Mouse (Mus musculus): ENCODE measurements around the gene Rrp12. TPM values are rescaled to one million over a fixed set of nuclear protein-coding genes. Genes with fewer than 3 reads are reported as not detected.

The Rrp12 gene
- polyA plus RNA-seq, 1 experiment from 2014 or later, result 7.9 TPM

GRCm38 (mm10) chr19:41816915-41817314 is 79.1 kb downstream of the Rrp12 start:
- no peak for TF ChIP-seq CTCF (IDR thresholded peaks at IDR 0.05; ENCODE audit: low read depth)
- ATAC-seq (replicated peaks; ENCODE audit: low FRiP score, low read depth), result no peak

GRCm38 (mm10) chr19:41816410-41816809 is 79.6 kb downstream of the Rrp12 start:
- H3K4me3 ChIP-seq (replicated peaks; ENCODE audit: low read depth, low read length), result no peak overlapping the region
- no peaks in the 10 kb centered on the region for H3K27me3 ChIP-seq (ENCODE audit: insufficient read depth, low read length)

More at GRCm38 (mm10) chr19:41816915-41817314, 79.1 kb downstream of the Rrp12 start:
- H3K4me2 ChIP-seq (ENCODE audit: low read length), result no peak overlapping the region
- WGBS, result 51% methylated on average over 5 of the region's 5 CpGs
- no peaks in the 10 kb centered on the region for H3K36me3 ChIP-seq (ENCODE audit: insufficient read depth, low read length)
- H3K27ac ChIP-seq, result no peak overlapping the region
- DNase-seq (ENCODE audit: low spot score), result no peak
- H3K4me3 ChIP-seq (replicated peaks; ENCODE audit: low read depth, low read length), result no peak overlapping the region
- H3K27me3 ChIP-seq (ENCODE audit: insufficient read depth, low read length), result no peaks in the 10 kb centered on the region
- no peak overlapping the region for H3K9ac ChIP-seq (ENCODE audit: low read depth, low read length)
- no peaks in the 10 kb centered on the region for H3K9me3 ChIP-seq (replicated peaks; ENCODE audit: low read length)
- H3K4me1 ChIP-seq (replicated peaks; ENCODE audit: insufficient read depth, low read length), result no peaks in the 10 kb centered on the region

GRCm38 (mm10) chr19:41813374-41813773 is 82.6 kb downstream of the Rrp12 start:
- no peaks in the 10 kb centered on the region for H3K4me1 ChIP-seq (replicated peaks; ENCODE audit: insufficient read depth, low read length)
- H3K27ac ChIP-seq, result no peak overlapping the region
- no peaks in the 10 kb centered on the region for H3K36me3 ChIP-seq (ENCODE audit: insufficient read depth, low read length)
- ATAC-seq (replicated peaks; ENCODE audit: low FRiP score, low read depth) (no peak), DNase-seq (ENCODE audit: low spot score) (no peak)
- no peak overlapping the region for H3K4me3 ChIP-seq (replicated peaks; ENCODE audit: low read depth, low read length)
- no peak for TF ChIP-seq CTCF (IDR thresholded peaks at IDR 0.05; ENCODE audit: low read depth)
- no peaks in the 10 kb centered on the region for H3K27me3 ChIP-seq (ENCODE audit: insufficient read depth, low read length)
- H3K9ac ChIP-seq (ENCODE audit: low read depth, low read length), result no peak overlapping the region
- H3K9me3 ChIP-seq (replicated peaks; ENCODE audit: low read length), result no peaks in the 10 kb centered on the region
- 93% methylated on average over 4 of the region's 4 CpGs for WGBS
- H3K4me2 ChIP-seq (ENCODE audit: low read length), result no peak overlapping the region

More at GRCm38 (mm10) chr19:41816410-41816809, 79.6 kb downstream of the Rrp12 start:
- H3K27ac ChIP-seq, result no peak overlapping the region
- no peak overlapping the region for H3K4me2 ChIP-seq (ENCODE audit: low read length)
- ATAC-seq (replicated peaks; ENCODE audit: low FRiP score, low read depth), result no peak
- H3K9ac ChIP-seq (ENCODE audit: low read depth, low read length), result no peak overlapping the region
- no peak for DNase-seq (ENCODE audit: low spot score)
- H3K36me3 ChIP-seq (ENCODE audit: insufficient read depth, low read length), result no peaks in the 10 kb centered on the region
- 42% methylated on average over 5 of the region's 5 CpGs for WGBS
- H3K4me1 ChIP-seq (replicated peaks; ENCODE audit: insufficient read depth, low read length), result no peaks in the 10 kb centered on the region
- H3K9me3 ChIP-seq (replicated peaks; ENCODE audit: low read length), result no peaks in the 10 kb centered on the region
- no peak for TF ChIP-seq CTCF (IDR thresholded peaks at IDR 0.05; ENCODE audit: low read depth)

Other genes with a start within 250 kb of the Rrp12 start
- gene Slit1, start 152.5 kb downstream of the Rrp12 start, polyA plus RNA-seq (2015; fragmentation: Nextera tagmentation; extraction: Ambion mirVana), result 3.2 and 3.4 TPM in 2 replicates
- gene Arhgap19, start 94.1 kb downstream of the Rrp12 start, polyA plus RNA-seq (2015; fragmentation: Nextera tagmentation; extraction: Ambion mirVana), result 9.1 and 9.5 TPM in 2 replicates
- gene Frat1, start 66.2 kb downstream of the Rrp12 start, polyA plus RNA-seq (2015; fragmentation: Nextera tagmentation; extraction: Ambion mirVana), result 11.1 and 11.4 TPM in 2 replicates
- 5.8 and 7.2 TPM in 2 replicates for gene Frat2, start 48.0 kb downstream of the Rrp12 start, polyA plus RNA-seq (2015; fragmentation: Nextera tagmentation; extraction: Ambion mirVana)
- 488 and 525 TPM in 2 replicates for gene Pgam1, start 15.8 kb upstream of the Rrp12 start, polyA plus RNA-seq (2015; fragmentation: Nextera tagmentation; extraction: Ambion mirVana)
- gene Exosc1, start 37.2 kb upstream of the Rrp12 start, polyA plus RNA-seq (2015; fragmentation: Nextera tagmentation; extraction: Ambion mirVana), result 69.3 and 70.2 TPM in 2 replicates
- 70.0 and 73.4 TPM in 2 replicates for gene Zdhhc16, start 37.3 kb upstream of the Rrp12 start, polyA plus RNA-seq (2015; fragmentation: Nextera tagmentation; extraction: Ambion mirVana)
- 23.3 and 26.1 TPM in 2 replicates for gene Mms19, start 85.0 kb upstream of the Rrp12 start, polyA plus RNA-seq (2015; fragmentation: Nextera tagmentation; extraction: Ambion mirVana)
- gene Ubtd1, start 85.6 kb upstream of the Rrp12 start, polyA plus RNA-seq (2015; fragmentation: Nextera tagmentation; extraction: Ambion mirVana), result 31.8 and 36.6 TPM in 2 replicates
- gene Ankrd2, start 139.8 kb upstream of the Rrp12 start, polyA plus RNA-seq (2015; fragmentation: Nextera tagmentation; extraction: Ambion mirVana), result 0.11 and 0.13 TPM in 2 replicates
- 97.6 and 110 TPM in 2 replicates for gene Hoga1, start 149.4 kb upstream of the Rrp12 start, polyA plus RNA-seq (2015; fragmentation: Nextera tagmentation; extraction: Ambion mirVana)
- gene 4933411K16Rik, start 156.1 kb upstream of the Rrp12 start, polyA plus RNA-seq (2015; fragmentation: Nextera tagmentation; extraction: Ambion mirVana), result 0.34 and 0.38 TPM in 2 replicates
- 22.2 and 24.6 TPM in 2 replicates for gene Morn4, start 190.2 kb upstream of the Rrp12 start, polyA plus RNA-seq (2015; fragmentation: Nextera tagmentation; extraction: Ambion mirVana)
- gene Pi4k2a, start 194.3 kb upstream of the Rrp12 start, polyA plus RNA-seq (2015; fragmentation: Nextera tagmentation; extraction: Ambion mirVana), result 31.9 and 33.2 TPM in 2 replicates
- gene Avpi1, start 232.9 kb upstream of the Rrp12 start, polyA plus RNA-seq (2015; fragmentation: Nextera tagmentation; extraction: Ambion mirVana), result 37.1 and 37.9 TPM in 2 replicates